Mouse (Mus musculus): ENCODE measurements around the gene Ube2l3. TPM values are rescaled to one million over a fixed set of nuclear protein-coding genes. Genes with fewer than 3 reads are reported as not detected.

The Ube2l3 gene
- total RNA-seq, 2 experiments from 2014 or later = 110 to 244 TPM

GRCm38 (mm10) chr16:17151874-17152273, 50.6 kb downstream of the Ube2l3 start:
- ATAC-seq (replicated peaks; ENCODE audit: poor library complexity, severe bottlenecking) = no peak

GRCm38 (mm10) chr16:17150520-17151258, 51.8 kb downstream of the Ube2l3 start:
- ATAC-seq (replicated peaks; ENCODE audit: poor library complexity, severe bottlenecking) = no peak

- ATAC-seq (replicated peaks; ENCODE audit: poor library complexity, severe bottlenecking) = peak; percentile 57
Measured at GRCm38 (mm10) chr16:17148084-17148483, 54.4 kb downstream of the Ube2l3 start.

- ATAC-seq (replicated peaks; ENCODE audit: poor library complexity, severe bottlenecking) = peak; percentile 22
Measured at GRCm38 (mm10) chr16:17147391-17147929, 55.0 kb downstream of the Ube2l3 start.

GRCm38 (mm10) chr16:17146772-17147235, 55.6 kb downstream of the Ube2l3 start, which contains the start of gene Ccdc116:
TSS of gene Ccdc116 (minus strand) at chr16:17147229.
- ATAC-seq (replicated peaks; ENCODE audit: poor library complexity, severe bottlenecking) = peak; percentile 81

- peak; percentile 48 for ATAC-seq (replicated peaks; ENCODE audit: poor library complexity, severe bottlenecking)
Measured at GRCm38 (mm10) chr16:17144339-17144738, 58.1 kb downstream of the Ube2l3 start, which contains the start of gene Ydjc. TSS of gene Ydjc (plus strand) at chr16:17144621.

- ATAC-seq (replicated peaks; ENCODE audit: poor library complexity, severe bottlenecking) = no peak
Measured at GRCm38 (mm10) chr16:17137355-17137754, 65.1 kb downstream of the Ube2l3 start.

GRCm38 (mm10) chr16:17132906-17133200, 69.6 kb downstream of the Ube2l3 start:
- no peak for ATAC-seq (replicated peaks; ENCODE audit: poor library complexity, severe bottlenecking)

DNA sequence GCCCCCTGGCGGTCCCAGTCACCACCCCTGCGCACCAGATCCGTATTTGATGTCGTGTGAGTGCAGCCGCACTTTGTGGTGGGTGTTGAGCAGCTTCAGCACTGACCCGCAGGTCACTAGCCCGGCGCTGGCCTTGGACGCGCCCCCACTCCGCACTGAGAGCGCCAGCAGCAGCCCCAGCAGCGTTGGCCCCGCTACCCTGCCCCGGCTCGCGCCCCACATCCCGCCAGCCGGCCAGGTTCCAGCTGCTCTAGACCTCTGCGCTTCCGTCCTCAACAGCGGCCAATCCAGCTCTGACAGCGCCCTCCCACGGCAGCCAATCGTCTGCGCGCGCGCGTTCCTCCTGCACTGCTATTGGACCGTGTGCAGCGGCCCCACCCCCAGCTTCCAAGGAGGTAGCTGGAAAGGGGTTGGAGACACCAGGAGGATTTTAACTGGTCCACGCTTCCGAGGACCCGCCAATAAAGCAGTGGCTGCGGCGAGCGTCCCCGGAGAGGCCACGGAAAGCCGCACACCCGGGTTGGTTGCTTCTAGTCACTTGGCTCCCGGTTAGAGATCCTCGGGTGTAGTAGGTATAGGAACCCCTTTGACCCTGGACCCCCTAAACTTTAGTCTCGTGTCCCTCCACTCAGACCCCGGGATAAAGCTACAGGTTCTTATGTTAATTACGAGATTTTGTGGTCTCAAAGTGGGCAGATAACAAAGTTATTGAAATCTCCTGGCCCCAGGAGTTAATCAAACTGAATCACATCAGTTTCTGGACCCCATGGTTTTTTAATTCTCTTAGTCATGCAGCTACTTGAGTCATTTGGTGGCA, 70.2 kb downstream of the Ube2l3 start, which contains the start of gene Sdf2l1:
Gene Sdf2l1, minus strand, starts transcription at position 295 of the 817 bp plus-strand sequence.
- ATAC-seq (replicated peaks; ENCODE audit: poor library complexity, severe bottlenecking) = peak; percentile 91

DNA sequence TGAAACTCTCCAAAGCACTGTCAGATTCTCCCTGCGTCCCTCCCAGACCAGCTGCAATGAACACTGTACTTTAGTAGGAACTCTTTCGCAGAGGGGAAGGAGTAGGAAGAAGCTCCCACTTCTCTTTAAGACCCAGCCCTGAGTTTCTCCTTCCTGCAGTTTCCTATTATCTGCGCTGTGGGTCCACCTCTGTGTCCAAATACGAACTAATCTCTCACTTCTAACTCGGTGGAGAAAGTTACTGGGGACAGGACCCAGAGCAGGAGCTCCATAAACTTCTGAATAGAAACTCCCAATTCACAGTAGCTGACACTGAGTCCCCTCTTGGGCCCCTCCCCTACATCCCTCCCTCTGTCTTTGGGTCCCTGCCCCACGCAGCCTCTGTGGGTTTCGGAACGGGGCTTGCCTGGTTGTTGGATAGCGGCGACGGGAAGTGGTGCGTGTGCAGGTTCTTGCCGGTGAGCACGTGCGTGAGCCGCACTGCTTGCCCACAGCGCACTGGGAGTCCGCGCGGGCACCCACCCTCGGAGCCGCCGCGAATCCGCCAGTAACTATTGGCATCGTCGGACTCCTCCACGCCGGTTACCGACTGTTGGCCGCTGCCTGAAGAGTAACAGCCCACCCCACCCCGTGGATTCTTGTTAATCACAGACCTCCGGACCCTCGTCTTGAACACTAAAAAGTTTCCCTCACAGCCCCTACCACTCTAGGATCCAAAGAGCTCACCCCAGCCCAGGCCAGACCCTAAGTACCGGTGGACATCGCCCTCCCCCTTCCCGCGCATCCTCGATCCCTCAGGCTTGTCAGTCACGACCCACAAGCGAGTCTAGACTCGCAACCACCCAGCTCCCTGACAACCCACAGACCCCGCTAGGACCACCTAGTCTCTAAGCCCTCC, 71.0 kb downstream of the Ube2l3 start:
- peak; percentile 45 for ATAC-seq (replicated peaks; ENCODE audit: poor library complexity, severe bottlenecking)

- peak; percentile 31; the same call in 1 of the 2 replicates for ATAC-seq (replicated peaks; ENCODE audit: poor library complexity, severe bottlenecking)
Measured at GRCm38 (mm10) chr16:17127292-17127691, 75.2 kb downstream of the Ube2l3 start.

- peak; percentile 94 for ATAC-seq (replicated peaks; ENCODE audit: poor library complexity, severe bottlenecking)
Measured at GRCm38 (mm10) chr16:17124871-17125520, 77.5 kb downstream of the Ube2l3 start, which contains the start of gene 2610318N02Rik. TSS of gene 2610318N02Rik (minus strand) at chr16:17125167.

DNA sequence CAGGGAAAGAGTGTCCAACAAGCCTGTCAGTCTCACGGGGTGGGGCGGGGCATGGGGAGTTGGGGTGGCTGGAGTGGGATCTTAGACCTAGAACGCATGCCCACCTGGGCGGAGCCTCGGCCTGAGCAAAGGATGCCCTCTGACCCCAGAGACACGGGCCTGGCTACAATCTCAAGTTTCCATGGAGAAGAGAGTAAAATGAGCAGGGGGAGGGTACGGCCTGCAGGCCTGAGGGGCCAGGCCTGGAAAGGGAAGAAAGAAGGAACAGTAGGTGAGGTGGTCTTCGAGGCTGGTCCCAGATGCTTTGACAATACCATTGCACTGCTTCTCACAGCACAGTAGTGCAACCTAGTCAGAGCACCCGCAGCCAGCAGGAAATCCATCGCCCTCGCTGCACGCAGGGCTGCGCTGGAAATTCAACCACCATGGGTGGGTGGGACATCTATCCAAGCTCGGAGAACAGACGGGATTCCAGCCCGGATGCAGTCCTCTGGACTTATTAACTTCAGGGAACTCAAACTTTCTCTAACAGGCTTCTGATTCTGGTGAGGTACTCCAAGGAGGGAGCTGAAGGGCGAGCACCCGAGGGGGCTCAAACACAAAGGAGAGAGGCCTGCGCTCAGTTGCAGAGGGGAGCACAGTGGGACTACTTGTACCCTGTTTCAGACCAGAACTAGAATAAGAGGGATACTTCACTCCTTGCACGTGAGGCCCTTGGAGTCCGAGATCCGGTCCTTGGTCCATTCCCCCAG, 78.2 kb downstream of the Ube2l3 start:
- 0 out of 2 replicates have a peak, but pooled peaks have one; percentile 1 for ATAC-seq (replicated peaks; ENCODE audit: poor library complexity, severe bottlenecking)

DNA sequence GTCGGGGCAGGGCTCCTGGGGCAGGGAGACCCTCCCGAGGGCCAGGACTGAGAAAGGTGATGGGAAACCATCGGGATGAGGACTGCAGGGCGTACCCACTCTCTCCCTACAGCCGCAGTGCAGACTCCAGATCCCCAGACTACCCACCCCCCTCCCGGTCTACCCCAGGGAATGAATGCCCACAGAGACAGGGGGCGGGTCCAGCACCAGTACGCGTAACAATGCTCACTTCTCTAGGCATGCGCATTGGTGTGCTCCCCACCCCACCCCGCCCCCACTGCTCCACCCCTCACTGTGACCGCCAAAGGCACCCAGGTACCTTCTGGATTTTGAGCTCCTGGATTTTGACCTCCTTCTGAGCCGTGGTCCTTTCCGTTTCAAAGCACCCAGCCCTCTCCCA, 80.9 kb downstream of the Ube2l3 start:
- no peak for ATAC-seq (replicated peaks; ENCODE audit: poor library complexity, severe bottlenecking)

- no peak for ATAC-seq (replicated peaks; ENCODE audit: poor library complexity, severe bottlenecking)
Measured at GRCm38 (mm10) chr16:17117309-17117799, 85.1 kb downstream of the Ube2l3 start.

DNA sequence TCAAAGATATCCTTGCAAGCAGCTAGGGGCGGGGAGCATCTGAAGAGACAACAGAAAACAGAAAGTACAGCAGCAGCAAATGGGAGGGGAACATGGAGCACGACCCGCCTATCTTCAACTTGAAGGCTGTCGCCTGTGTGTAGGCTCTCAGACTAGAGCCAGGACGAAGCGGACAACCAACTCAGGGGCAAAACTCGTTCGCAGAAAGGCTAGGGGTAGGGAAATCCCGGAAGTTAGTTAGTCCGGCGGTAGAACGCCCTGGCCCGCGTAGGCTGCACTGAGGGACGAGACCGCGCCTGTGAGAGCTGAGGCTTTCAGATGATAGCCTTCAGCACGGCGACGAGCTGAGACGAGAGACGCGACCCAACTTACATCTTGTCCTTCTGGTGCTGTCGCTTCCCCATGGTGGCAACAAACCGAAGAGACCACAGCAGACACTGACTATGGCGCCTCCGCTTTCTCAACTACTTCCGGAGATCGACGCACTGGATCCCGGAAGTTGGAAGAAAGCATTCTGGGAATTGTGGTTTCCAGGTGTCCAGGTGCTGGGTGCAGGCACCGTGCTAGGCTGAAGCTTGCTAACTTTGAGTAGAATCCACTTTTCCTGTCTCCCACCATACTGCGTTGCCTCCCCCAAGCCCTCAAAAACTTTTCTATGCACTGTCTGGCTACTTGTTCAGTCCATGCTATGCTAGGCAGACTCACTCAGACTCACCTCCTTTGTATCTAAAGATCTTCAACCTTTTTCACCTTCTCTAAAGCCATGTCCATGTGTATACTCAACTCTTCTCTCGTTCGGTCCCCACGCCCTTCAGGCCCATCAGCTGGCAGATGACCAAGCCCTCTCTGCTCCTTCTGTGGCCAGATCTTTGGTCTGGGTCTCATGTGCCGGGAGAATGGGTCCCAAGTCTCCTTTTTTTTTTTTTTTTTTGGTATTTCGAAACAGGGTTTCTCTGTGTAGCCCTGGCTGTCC, 91.4 kb downstream of the Ube2l3 start, which contains the start of gene Ppil2:
Gene Ppil2, minus strand, starts transcription at position 487 of the 973 bp plus-strand sequence.
- ATAC-seq (replicated peaks; ENCODE audit: poor library complexity, severe bottlenecking) = peak; percentile 88

DNA sequence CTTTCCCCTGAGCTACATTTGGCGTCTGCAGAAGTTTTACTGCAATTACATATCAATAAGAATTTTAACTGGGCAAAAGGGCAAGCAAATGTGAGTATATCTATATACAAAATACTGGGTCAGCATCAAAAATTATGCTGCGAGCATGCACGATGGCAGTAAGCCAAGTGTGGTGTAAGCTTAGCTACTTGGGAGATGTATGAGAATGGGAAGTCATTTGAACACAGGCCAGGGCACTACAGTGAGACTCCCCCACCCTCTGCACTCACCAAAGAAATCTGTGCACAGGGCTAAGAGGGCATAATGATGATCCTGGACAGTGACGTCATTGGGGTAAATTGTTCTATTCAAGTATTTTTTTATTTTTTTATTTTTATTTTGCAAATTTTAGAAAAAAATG, 97.8 kb downstream of the Ube2l3 start:
- no peak for ATAC-seq (replicated peaks; ENCODE audit: poor library complexity, severe bottlenecking)
